Mouse (Mus musculus): ENCODE measurements at regions not wholly inside any gene's neighbourhood (a gene's known extent, or its start where the extent isn't known, plus 50 kb on each side); places are given as distances from the start of the nearest gene placed in this dataset.

DNA sequence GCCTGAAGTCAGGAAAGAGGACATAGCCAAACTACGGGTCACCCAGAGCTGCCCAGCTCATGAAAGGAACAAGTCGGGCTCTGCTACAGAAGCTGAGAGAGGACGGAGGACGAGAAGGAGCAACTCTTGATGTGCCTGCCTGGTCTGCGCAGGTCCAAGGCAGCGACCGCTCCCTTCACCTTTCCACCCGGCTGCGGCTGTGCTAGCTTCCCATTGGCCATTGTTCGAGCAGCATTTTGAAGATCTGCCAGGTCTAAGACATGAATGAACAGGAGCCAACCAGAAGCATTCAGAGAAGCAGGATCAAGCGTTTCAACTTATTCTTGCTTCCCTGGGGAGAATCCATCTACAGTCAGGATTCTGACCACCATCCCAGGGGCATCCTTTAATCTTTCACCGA lies 113.3 kb upstream of the Wnt4 start:
- no peak for TF ChIP-seq HCFC1 (IDR thresholded peaks at IDR 0.05; ENCODE audit: borderline replicate concordance, insufficient read depth, low read length)
- TF ChIP-seq MAFK (IDR thresholded peaks at IDR 0.05; ENCODE audit: insufficient read depth, low read depth, low read length) = no peak
- no peak for TF ChIP-seq CHD2 (IDR thresholded peaks at IDR 0.05; ENCODE audit: low read depth, low read length)
- no peak for TF ChIP-seq ZNF384 (IDR thresholded peaks at IDR 0.05; ENCODE audit: low read depth, low read length)
- TF ChIP-seq ZC3H11A (IDR thresholded peaks at IDR 0.05; ENCODE audit: borderline replicate concordance, low read depth, low read length) = no peak
